Mouse (Mus musculus) gonadal fat pad, adult 2 months (tissue): ENCODE measurements around the gene Elmo3. TPM values are rescaled to one million over a fixed set of nuclear protein-coding genes. Genes with fewer than 3 reads are reported as not detected.

Experiments
- DNase-seq: peaks from one replicate; pipeline ENCODE4 v3.0.0-alpha.2; 2012; ENCODE audit warnings: low read depth
- polyA plus RNA-seq: library from polyadenylated mRNA; depleted of rRNA; stranded (reverse); fragments of >200 nt; gene quantifications from 2 replicates; pipeline ENCODE4 v1.2.3, GENCODE M21; 2012

The Elmo3 gene
- polyA plus RNA-seq, 1 experiment, result 39.9 TPM

DNA sequence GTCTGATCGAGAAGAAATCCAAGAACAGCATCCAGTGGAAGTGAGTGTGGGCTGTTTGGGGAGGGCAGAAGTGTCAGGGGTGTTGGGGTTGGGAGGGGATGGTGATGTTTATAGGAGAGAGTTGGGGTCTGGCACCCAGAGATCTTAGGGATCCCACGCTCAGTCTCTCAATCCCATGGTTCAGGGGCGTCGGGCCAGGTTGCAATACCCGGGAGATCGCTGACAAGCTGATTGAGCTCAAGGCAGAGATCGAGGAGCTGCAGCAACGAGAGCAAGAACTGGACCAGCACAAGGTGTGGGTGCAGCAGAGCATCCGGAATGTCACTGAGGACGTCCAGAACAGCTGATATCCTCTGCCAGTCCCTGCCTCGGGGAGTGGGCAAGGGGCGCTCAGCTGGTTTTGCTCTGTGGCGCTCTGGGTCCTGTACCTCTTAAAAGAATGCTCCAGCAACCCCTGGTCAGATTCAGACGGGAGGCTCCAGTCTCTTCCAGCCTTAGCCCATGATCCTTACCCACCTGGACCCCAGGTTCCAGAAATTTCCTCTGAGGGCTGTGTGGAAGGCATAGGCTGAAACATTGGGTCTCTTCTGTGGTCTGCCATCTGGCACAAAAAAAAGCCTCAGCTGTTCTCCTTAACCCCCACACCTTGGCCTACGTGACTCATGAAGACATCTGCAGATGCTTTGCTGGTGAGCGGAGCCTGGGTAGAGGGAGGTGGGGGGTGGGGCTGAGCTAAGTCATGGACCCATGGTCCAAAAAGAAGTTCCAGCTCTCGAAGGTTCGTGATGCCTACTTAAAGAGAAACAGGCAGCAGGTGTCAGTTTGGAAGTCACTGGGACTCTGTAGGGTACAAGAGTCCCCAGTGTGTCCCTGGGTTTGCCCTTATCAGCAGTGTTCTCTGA lies 6.8 kb upstream of the Elmo3 start:
- DNase-seq, result no peak

DNA sequence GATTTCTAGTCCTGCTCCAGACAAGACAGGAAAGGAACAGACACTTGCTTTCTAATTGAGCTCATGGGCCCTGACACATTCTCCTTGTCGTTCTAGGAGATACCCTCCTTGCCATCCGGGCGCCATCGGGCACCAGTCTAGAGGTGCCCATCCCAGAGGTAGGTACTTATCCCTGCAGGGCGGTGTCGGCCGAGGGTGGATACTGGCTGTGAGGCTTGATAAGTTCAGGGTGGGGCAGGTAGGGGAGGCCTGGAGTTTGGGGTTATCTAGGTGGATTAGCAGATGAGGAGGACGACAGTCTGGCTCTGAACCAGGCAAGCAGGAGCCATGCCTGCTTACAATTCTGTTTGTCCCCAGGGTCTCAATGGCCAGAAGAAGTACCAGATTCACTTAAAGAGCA lies 5.4 kb upstream of the Elmo3 start:
- no peak for DNase-seq

DNA sequence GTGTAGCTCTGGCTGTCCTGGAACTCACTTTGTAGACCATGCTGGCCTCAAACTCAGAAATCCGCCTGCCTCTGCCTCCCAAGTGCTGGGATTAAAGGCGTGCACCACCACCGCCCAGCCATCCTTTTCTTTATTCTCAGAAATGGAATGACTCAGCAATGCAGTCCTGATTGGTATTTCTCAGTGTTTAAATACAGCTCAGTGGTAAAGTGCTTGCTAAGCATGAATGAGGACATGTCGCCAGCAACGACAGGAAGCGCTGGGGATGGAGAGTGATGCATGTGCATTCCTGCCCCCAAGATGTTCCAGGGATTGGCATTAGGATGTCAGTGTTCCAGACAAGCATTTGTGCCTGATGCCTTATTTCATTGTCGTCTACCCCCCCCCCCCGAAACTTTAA lies 2.0 kb upstream of the Elmo3 start:
- DNase-seq, result no peak

DNA sequence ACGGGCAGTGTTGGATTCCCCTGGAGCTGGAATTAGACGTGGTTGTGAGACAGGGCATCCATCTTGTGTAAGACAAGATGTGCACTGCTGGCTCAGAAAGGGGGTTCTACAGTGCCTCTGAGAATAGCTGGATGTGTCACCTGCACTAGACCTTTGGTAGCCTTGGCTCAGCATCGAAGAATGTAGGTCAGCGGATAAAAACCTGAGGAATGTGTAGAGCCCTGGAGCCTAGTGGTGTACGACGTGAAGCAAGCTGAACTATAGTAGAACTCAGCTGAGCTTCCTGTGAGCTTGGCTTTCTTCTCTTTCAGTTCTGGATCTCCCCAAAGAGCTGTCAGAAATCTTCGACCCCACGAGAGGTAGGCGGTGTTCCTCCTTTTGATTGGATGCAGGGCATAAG lies 1.5 kb upstream of the Elmo3 start:
- DNase-seq, result no peak

DNA sequence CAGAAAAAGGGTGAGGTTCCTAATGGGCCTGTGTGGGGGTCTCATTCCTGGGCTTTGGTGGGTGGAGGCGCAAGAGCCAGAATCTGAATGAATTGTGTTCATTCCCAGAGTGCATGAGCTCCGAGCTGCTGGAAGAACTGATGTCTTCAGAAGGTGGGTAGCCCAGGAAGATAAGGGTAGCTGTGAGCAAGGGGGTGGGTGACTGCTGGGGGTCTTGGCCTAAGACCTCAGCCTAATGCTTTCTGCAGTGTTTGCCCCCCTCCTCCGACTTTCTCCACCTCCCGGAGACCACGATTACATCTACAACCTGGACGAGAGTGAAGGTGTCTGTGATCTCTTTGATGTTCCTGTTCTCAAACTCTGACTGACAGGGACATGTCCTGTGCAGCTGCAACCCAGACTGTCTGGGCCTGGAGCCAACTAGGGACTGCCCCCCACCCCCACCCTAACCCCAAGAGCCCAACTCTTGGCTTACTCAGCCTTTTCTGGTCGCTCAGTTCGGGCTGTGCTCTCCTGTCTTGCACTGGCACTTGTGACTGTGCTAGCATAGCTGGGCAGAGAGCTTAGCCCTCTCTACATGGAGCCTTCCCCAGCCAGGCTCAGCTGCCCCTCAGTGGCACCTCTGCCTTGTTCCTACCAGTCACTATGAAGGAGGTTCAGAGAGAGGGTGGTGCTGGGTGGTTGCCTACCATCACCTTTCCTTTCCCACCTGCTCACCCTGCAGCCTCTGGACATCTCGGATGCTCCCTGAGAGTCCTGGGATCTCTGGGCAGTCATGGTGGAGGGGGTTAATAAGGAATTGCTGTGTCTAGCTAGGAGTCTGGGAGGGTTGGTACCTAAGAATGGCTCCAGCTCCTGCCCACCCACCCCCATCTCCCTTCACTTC lies 833 bp upstream of the Elmo3 start:
- no peak for DNase-seq

DNA sequence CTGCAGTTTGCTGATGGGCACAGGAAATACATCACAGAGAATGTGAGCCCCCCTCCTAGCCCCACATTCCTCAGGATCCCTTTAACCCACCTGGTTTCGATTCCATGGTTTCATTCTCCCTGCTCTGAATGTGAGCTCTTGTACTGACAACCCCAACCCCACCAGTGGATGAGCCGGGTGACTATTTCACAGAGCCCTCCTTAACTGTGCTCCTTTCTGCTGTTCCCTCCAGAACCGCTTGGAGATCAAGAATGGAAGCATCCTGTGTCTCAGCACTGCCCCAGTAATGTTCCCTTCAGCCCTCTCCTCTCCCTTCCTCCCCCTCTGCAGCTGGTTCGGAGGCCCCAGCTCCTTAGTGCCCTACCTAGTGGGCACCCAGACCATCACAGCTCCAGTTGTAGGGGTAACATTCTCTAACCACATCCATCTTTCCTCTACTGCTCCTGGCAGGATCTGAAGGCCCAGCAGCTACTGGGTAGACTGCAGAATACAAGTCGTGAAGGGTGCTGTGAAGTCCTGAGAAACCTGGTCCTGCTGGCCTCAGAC lies 818 bp downstream of the Elmo3 start:
- no peak for DNase-seq

DNA sequence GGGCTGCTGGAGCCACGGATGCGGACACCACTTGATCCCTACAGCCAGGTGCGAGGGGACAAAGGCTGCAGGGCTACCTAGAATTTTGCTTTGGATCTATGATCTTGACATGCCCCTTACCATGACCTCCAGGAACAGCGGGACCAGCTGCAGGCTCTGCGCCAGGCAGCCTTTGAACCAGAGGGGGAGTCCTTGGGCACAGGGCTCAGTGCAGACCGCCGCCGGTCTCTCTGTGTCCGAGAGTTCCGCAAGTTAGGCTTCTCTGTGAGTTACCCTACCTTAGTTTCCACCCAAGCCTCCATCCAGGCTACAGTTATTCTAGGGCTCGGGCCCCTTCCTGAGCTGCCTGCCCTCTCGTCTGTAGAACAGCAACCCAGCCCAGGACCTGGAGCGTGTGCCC lies 2.3 kb downstream of the Elmo3 start:
- no peak for DNase-seq

DNA sequence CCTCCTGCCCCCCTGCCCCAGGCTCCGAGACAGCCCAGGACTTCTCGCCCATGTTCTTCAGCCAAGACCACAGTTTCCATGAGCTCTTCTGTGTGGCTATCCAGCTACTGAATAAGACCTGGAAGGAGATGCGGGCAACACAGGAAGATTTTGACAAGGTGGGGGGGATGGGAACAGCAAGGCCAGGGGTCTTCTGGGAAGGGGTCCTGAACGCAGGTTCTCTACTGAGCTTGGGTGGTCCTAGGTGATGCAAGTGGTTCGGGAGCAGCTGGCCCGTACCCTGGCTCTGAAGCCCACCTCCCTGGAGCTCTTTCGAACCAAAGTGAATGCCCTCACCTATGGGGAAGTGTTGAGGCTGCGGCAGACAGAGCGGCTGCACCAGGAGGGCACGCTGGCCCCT lies 3.0 kb downstream of the Elmo3 start:
- no peak for DNase-seq

DNA sequence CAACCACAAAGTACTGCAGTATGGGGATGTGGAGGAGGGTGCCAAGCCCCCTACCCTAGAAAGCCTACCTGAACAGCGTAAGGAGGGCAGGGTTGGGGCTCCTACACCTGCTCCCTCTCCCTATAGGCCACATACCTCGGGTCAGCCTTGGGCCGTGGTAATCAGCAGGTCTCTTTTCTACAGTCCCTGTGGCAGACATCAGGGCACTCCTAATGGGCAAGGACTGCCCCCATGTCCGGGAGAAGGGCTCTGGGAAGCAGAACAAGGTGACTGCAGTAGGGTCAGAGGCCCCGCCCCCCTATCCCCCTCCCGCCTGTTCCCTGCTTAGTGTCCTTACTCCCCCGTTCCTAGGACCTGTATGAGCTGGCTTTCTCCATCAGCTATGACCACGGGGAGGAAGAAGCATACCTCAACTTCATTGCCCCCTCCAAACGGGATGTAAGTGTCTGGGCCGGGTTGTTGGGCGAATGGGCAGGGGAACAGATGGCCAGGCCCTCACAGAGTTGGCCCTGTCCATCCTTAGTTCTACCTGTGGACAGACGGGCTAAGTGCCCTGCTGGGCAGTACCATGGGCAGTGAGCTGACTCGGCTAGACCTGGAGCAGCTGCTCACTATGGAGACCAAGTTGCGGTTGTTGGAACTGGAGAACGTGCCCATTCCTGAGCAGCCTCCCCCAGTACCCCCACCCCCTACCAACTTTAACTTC lies 3.9 kb downstream of the Elmo3 start:
- DNase-seq, result no peak

DNA sequence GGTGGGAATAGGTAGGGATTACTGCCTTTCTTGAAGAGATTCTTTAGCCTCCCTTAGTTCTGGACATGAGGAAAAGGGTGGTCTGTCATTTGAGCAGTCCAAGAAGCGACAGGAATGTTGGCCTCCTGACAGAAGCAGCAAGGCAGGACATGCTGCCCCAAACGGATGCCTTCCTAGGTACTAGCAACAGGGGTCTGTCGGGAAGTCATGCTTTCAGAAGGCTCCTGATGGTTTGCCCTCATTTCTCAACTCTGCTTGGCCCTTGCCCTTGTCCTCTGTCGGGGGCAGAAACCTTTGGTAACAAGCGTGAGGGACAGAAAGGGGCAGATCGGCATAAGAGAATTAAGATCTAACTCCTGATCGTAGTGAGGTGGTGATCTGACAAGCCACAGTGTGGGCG lies 4.7 kb downstream of the Elmo3 start:
- no peak for DNase-seq

DNA sequence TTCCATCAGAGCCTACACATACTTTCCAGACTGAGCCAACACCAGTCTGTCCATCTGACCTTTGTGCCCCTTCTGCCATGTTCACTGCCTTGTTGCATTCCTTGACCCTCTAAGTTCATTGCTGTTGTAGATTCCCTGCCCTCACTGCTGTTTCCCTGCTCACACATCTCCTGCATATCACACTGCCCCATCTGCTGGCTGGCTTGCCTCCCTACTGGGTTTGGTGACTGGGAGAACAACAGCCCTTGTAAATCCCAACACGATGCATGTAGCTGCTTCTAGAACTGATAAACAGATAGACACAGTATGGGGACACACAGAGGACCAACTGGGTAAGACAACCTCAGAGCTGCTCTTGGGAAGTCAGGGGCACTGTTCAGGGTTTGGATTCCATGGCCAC lies 6.3 kb downstream of the Elmo3 start:
- DNase-seq, result no peak

DNA sequence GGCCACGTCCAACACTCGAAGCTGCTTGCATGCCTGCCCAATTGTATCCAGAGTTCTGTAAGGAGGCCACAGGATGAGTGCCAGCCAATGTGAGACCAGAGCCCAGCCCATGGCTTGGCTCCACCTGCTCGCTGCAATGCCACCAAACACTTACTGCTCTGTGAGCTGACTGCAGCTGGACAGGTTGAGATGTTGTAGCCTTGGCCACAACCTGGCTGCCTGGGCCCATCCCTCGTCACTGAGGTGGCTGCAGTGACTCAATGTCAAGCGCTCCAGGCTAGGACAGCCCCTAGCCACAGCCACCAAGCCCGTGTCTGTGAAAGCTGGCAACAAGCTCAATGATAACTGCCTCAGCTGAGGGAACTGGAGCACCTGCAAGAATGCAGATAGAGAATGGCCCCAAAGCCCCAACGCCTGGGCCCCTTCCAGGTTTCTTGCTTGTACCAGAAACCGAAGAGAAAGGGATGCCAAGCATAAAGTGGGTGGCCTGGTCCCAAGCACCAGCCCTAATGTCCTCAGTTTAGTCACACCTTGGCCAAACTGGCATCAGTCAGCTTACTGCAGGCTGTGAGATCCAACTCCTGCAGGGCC lies 7.6 kb downstream of the Elmo3 start:
- DNase-seq, result no peak

DNA sequence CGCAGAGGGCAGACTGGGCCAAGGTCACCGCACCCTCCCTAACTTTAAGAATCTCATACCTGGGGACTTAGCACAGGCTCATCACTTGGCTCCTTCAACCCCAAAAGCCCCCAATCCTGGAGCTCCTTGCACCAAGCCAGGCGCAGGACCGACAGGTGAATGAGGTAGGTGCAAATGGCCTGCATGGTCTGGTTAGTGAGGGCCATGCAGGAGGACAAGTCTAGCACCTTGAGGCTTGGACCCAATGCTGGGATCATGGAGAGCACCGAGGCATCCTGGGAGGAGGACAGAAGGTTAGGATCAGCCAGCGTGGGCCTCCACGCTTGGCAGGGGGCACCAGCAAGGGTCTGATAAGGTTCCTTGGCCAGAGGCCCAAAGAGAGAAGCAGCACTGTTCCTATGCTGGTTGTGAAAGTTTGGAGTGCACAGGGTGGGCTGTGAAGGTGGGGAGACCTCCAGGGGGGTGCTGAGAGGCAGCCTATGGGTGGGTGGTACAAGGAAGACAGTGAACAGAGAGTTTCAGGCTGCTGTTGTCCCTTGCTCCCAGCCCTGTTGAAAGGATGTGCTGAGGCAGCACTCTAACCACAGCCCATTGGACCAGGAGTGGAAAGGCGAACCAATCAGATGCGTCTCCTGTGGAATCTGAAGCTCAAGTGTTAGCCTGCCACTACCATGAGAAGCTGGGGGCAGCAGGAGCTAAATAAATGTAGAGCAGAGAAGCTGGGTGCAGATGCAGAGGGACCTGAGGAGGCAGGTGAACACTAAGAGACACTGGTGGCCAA lies 8.4 kb downstream of the Elmo3 start:
- no peak for DNase-seq

DNA sequence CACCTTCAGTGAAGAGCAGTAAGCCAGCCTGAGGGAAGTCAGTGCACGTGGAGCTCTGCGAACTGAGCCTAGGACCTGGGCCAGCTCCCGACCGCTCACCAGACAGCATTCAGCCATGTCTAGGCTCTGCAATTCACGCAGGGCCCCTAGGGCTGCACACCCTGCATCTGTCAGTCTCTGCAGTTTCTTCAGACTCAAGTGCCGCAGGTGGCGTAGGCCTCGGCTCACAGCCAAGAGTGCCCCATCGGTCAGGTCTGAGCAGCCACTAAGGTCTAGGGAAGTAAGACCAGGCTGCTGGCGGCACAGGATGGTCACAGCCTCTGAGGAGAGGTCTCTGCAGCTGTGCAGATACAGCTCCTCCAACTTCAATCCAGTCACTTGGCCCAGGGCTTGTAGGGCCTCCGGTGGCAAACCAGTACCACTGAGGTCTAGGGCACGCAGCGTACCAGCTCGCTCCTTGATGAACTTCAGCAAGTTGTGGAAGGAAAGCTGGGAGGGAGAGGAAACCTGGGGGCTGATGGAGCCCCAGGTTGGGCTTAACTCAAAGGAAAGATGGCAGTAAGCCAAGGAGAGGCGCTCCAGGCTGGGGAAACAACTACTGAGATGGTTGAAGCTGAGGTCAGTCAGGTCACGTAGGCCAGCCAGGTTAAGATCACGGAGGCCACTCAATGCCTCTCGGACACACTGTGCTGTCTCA lies 9.8 kb downstream of the Elmo3 start:
- DNase-seq, result no peak

DNA sequence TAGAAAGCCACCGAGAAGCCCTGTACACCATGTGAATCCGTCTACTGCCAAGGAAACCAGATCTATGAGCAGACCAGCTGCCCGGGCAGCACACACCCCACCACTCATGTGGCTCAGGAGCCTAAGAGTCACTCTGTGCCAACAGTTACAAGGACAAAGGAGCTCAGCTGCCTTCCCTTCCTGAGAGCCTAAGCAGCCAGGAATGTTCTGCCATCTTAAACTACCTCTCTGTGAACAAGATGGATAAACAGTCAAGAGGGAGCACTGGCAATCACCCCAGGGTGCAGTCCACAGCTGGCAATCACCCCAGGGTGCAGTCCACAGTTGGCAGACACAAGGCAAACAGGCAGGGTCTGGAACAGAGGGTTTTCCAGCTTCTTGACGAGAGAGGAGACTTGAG lies 12.5 kb downstream of the Elmo3 start:
- no peak for DNase-seq

DNA sequence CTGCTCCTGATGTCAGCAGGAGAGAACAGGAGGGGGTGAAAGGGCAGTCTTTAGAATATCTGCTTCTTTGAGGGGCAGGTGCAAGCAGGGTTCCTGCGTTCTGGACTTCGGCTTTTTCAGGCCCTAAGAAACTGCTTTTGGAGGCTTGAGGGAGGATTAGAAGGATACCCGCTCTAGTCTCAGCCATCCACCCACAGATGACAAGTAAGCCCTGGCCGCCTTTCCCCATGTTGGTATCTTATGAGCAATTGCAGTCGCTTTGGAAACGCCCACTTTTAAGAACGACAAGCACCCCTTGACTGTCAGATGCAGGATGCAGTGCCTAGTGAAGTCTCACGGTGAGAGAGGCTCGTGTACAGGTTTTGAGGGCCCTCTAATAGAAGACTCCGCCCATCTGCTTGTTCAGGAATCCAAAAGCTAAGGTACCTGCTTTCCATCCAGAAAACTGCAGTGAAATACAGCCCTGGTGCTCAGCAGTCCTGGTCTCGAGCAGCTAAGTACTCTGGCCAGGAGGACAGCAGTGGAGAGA lies 13.3 kb downstream of the Elmo3 start:
- no peak for DNase-seq

DNA sequence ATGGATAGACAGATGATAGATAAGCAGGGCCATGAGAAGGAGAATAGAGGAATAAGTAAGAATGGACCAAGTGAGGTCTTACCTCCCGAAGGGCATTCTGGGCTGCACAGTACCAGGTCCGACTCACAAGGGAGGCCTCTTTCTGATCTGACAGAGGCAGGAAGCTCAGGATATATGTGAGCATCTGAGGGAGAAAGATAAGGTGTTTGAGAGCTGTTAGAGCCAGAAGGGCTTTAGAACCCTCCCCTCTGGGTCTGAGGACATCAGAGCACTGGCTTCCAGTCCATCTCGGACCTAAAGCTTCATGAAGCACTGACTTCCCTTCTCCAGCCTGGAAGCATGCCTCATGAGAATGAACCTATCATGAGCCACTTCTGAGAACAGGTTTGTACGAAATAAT lies 17.8 kb downstream of the Elmo3 start:
- no peak for DNase-seq

DNA sequence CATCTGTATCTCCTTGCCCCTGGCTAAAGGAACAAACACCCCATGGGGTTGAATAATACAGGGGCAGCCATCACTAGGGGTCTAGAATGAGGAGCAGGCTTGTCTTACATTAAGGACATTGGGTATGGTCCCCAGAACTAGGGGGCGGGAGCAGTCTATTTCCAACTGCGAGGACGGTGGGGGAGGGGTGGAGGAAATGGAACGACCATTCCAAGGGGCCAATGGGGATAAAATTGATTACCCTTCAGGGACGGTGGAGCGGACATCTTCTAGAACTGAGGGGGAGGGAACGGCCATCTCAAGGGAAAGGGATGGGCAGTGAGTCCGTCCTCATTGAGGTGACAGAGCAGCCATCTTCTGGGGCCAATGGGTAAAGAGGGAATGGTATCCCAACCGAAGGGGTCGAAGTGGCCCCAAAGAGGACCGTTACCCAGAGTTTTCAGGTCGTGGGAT lies 20.3 kb downstream of the Elmo3 start:
- DNase-seq, result no peak

DNA sequence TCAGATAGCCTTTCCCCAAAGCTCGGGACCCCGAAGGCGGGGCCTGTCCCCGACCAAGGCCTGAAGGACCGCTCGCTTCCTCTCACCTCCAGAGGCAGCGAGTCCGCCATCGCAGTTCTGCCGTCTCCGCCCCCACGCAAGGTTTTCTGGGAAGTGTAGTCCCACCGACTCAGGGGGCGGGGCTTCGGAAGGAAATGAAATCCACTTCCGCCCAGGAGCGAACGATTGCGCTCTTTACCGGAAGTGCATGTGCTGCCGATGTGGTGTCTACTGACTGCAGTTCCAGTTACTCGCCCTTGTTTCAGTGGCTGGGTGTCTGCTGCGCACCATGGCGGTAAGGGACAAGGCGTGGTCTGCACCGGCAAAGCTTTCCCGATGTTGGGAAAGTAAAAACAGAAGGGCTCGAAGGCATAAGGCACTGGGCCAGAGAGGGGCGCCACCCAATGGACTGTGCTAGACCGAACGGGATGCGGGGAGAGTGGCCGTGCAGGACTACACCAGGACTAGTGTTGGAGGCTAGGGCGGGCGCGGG lies 20.8 kb downstream of the Elmo3 start, which contains the start of the genes Lrrc29 and Tmem208:
Gene Lrrc29 (minus strand): TSS at position 138 of the 532 bp plus-strand sequence.
Gene Tmem208 (plus strand): TSS at position 214 of the 532 bp plus-strand sequence.
- DNase-seq, result no peak
